Mouse (Mus musculus) ovary, adult 18-20 months (tissue): ENCODE data around the gene Lama2.

ENCODE experiments used
- DNase-seq: peaks from one replicate; pipeline ENCODE4 v3.0.0; 2022; ENCODE audit warnings: low spot score, mixed read lengths

The Lama2 gene

GRCm38 (mm10) chr10:27619658-27620057 lies at the start of gene Lama2:
Lama2 (minus strand) TSS chr10:27619758.
- no peak for DNase-seq

GRCm38 (mm10) chr10:27664391-27664790 lies 44.8 kb upstream of the Lama2 start:
- no peak for DNase-seq

DNA sequence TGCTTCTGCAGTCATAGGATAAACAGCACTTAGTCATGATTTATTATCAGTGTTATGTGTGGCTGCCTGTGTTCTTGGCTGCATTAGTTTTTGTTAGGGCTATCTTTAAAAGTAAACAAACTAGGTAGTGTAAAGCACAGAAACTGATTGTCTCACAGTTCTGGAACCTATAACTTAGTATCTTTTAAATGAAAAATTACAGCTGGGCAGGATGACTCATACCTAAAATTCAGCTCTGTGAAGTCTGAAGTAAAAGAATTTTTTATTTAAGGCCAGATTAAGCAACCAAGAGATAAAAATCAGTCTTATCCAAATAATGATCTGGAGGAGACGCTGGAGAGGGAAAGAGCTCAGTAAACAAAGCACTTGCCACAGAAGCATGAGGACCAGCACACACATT lies 43.8 kb upstream of the Lama2 start:
- no peak for DNase-seq

GRCm38 (mm10) chr10:27654164-27654563 lies 34.6 kb upstream of the Lama2 start:
- DNase-seq, result no peak

DNA sequence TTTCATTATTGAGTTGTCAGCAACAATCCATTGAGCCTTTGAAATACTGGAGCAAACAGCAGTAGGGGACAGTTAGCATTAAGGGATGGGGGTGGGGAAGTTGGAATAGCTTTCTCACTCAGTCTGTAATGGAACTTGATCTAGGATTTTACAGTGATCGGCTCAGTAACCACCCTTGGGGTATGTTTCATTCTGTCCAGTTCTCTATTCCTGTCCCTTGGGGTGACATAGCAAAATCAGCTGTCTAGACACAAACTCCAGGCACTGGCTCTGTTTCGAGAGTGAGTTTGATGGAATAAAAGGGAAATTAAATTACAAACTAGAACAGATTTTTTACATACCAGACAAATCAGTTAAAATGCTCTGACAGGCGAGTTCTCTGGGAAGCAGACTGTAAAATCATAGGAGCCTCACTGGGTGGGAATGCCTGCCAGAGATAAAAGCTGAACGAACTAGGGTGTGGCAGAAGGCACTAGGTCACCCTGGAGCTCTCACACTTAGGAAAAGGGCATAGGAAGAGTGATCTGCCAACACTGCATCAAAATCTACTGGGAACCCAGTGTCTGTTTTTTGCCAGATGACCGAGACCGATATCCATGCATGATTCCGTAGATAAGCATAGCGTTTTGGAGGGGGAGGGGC lies 33.3 kb upstream of the Lama2 start:
- no peak for DNase-seq

DNA sequence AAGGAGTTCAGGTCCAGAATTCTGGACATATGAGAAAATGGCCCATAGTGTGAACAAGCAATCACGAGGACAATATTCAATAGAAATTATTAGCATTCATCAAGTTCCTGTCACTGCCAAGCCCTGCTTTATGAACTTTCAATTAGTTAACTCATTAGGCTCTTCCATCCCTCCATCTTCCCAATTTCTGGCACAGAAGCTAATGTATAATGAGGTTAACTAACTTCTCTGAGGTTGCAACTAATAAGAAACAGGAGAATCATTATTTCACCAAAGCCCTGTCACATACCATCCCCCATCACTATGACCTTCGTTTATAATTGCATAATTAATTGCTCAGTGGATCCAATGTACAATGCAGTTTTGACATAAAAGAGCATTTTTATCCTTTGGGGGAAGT lies 16.2 kb upstream of the Lama2 start:
- no peak for DNase-seq

DNA sequence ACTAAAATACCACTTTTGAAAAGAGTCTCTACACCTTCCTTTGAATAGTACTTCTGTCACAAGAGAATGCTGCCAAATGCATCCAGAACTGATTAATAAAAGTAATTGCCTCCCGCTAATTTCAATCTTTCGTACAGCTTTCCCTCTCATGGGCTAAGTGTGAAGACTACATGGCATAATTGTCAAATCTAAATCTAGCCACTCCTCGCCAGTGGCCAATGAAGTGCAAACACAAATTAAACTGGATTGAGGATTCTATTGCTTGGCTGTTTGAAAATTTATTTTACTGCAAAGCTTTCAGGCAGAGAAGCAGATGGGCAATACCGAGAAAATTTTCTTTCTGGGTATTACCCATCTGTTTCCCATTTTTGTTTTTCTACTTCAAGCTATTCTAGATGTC lies 11.4 kb upstream of the Lama2 start:
- no peak for DNase-seq

DNA sequence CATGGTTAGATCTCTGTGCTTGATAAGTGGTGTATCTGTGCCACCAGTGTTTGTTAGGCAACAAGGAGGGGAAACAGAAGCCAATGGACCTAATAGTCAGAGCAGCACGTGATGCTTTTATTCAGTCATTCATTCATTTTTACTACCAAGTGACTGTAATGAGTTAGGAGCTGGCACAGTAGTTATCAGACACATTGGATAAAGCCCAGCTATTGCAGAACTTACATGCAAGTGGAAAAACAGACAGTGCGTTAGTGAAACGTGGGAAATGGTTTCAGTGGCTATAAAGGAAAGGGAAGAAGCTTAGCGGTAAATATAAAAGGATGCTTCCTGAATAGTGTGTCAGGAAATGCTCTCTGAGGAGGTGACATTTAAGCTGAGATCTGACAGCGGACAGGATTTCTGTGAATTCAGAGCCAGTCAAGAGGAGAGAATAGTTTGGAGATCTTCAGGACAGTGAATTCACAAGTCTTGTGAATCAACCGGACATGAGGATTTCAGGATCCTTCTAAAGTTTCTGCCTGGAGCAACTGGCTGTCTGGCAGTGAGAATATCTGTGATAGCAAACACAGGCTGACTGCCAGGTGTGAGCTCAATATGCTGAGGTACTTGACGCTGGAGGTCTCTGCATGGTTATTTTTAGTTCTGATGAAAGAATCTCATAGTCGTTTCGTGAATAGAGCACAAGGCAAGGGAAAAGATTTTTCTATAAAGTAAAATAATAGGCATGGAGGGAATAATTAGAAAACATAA lies 2.3 kb upstream of the Lama2 start:
- no peak for DNase-seq

DNA sequence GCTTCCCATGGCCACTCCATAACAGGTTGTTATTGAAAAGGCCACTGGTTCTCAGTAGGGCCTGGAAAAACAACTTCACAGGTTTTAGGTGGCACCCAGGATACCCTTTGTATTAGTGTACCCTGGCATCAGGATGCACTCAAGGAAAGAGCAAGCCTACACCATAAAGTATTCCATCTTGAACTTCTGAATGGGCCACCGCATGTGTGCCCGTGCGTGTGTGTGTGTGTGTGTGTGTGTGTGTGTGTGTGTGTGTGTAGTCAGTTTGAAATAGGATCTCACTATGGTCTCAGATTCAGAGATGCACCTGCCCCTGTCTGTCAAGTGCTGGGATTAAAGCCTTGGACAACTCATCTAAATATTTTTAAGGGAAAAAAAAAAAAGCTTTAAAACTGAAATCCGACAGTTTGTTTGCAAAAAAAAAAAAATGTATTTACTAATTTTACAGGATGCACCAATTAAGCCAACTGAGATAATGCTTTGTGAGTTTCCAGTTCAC lies 2.0 kb downstream of the Lama2 start:
- no peak for DNase-seq

DNA sequence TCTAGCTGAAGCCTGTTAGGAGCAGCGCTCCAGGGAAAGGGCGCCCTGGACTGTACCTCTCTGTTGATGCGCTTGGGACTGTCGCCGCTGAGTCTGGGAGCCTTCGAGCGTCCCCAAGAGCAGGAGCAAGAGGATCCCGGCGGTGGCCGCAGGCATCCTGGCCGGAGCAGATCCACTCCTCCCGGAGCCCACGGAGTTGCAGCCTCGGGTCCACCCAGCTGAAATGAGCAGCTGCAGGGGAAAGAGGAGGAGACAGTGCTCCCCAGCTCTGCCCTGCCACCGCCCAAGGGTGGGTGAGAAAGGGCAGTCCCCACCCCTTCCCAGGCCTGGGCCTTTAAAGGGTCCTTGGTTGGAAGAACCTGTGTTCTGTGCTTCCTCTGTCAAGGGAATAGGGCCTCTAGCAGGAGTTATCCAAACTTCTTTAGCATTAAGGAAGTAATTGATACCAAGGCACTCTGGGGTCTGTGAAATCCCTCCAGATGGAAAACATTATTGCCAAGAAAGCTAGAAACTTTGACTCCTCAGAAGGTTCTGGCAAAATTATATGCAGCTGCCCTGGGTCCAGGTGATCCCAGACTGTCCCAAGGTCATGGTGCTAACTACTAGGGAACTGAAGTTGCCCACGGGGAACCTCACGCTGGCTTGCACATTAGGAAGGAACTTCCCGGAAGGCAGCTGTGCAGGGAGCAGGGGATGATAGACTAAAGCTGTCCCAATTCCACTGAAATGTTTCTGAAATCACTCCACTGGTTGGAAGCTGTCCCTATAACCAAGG lies 2.7 kb downstream of the Lama2 start:
- peak; percentile 16 for DNase-seq

GRCm38 (mm10) chr10:27595675-27596074 lies 23.9 kb downstream of the Lama2 start:
- DNase-seq, result no peak

DNA sequence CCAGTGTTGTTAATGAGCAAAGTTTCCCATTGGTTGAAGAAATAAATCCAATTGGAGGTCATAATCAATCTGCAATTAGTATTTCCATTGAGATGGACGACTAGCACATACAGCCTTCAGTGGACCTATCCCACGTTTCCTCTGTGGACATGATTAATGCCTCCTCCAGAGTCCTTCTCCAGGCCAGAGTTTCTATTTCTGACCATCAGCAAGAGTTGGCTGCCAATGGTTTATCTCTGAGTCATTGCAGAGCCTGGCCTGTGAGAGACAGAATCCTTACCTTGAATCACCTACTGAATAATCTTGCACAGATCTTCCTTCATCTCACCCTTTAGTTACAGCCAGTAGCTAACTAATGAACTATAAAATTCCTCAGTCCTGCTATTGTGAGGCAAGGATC lies 86.3 kb downstream of the Lama2 start:
- DNase-seq, result no peak

DNA sequence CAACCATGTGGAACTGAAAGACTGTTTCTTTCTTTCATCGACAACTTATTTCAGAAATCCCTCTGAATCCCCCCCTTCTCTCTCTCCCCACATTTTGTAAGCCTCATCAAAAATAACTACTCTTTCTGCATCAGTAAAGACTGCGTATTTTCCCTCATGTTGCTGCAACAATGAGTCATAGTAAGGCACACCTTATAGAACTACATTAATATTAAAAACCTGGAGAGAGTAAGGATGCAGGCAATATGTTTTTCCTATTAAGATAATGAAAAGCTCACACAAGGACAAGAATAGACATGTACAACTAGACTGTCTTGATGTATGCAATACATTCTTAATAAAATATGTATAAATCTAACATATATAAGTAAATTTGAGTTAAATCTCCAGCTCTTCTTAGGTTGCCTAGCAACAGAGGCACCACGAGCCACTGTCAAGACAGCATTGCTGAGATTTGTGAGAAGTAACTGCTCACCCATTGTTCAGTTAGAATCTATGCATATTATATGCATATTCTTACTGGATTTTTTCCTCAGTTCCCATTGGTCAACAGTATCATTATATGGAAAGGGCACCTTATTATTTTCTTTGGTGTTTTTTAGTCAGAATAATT lies 110.6 kb downstream of the Lama2 start:
- no peak for DNase-seq

DNA sequence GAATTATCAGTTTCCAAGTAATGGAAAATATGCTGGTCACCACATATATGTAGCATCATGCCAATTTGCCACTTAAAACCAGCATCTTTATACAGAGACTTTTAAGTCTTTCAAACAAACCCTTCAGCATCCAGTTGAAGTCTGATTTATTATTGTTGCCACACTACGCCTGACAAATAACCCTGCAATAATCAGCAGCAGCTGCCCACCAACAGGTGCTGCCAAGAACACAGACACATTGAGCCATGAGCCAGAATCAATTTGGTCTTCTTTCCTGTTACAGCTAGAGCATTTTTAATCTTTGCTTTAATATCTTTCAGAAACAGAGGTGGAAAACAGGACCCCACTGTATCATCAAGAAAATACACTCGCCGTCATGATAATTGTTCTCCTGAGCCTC lies 118.7 kb downstream of the Lama2 start:
- DNase-seq, result no peak

DNA sequence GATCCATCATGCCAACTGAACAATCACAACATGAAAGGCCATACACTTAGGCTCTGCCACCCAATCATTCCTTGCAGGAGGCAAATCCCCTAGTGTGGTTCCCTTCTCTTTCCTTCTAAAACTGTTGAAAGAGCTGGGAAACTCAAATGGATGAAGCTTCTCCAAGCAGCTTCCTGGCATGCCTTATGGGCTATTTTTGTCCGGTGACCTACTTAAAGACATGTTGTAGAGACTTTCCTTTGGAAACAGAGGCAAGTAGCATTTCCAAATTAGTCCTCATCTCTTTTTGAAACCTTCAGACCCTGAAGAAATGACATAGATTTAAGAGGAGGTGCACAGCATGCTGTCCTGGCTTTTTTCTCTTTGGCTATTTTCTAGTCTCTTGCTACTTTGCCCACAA lies 131.1 kb downstream of the Lama2 start:
- no peak for DNase-seq

- no peak for DNase-seq
Measured at GRCm38 (mm10) chr10:27484041-27484440, 135.5 kb downstream of the Lama2 start.

- no peak for DNase-seq
Measured at GRCm38 (mm10) chr10:27475540-27475939, 144.0 kb downstream of the Lama2 start.

- DNase-seq, result no peak
Measured at GRCm38 (mm10) chr10:27468274-27468673, 151.3 kb downstream of the Lama2 start.

DNA sequence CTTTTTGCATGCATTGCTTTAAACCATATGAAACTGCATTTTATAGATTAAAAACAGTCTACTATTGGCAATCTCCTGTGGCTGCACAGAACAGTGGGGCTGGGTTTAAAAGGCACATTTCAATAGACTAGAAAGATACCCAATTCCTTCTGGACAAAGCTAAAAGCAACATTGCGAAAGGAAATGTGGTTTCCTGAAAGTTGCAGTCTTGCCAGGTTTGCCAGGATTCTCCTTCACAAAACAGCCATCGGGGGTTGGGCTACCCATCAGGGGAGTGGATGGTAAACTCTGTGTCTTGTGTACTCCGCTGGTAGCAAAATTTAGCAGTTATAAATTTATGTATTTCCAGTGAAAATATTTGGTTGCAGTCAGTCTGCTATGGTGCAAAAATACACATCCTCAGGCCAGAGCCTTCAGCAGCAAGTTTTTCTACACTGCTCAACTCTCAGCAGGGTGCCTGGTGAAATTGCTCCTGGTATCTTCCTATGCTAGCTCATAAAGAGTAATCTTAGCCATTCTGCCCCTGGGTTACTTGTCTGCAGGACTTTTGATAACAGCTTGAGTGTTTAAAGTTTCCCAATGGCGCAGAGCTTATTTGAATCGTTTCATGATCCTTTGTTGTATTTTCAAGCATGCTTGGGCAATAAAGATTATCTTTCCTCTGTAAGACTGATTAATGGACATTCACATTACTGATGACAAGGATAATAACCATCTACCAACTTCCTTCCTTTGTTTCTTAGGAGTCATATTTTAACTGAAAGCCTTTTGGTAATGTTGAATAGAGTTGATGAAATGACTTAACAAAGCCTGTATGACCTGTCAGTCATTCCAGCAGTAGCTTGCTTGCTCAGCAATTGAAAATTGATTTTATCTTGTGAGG lies 205.7 kb downstream of the Lama2 start:
- no peak for DNase-seq

DNA sequence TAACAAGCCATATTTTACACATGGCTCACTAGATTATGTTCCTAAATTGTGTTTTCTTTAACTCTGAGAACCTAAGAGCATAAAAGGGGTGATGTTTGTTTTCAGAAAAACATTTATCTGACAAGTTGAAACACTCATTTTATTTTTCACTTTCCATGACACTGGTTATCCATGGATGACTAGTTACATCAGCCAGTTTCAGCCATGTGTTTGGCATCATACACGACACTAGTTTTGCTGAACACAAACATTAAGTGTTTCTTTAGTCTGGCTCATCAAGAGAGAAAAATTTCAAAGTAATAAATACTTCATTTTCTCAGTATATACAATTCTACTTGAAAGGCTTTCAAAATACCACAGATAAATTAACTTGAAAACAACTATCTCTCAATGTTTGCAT lies 228.8 kb downstream of the Lama2 start:
- no peak for DNase-seq

DNA sequence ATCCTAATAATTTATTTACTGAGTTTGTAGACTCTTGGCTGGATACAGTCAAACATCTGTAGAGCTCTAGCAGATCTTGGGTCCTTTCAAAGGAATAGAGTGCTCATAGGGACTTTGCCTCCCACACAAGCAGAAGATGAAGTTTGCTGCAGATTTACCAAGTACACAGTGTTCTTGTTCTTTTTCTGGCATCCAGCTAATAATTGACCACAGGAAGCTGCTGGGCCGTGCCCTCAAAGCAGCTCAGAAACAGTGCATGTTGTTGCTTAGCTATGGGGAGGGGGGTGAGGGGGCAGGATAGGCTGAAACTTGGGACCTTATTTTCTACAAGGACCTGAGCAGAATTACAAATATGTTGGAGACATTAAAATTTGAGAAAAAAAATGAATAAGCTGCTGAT lies 232.0 kb downstream of the Lama2 start:
- DNase-seq, result peak; percentile 13
